Mouse (Mus musculus) cerebellum, adult 2 months (tissue): Measurements from ENCODE around the gene Tmem59.

Source experiments
- CTCF ChIP-seq: fragments of 200-500 bp; IDR thresholded peaks from 2 replicates; pipeline ENCODE4 v1.5.1; 2011; ENCODE audit warnings: low read depth, mild to moderate bottlenecking, control low read depth, low read length, moderate library complexity, borderline replicate concordance; ENCODE audit not compliant: insufficient read depth
- POLR2A ChIP-seq: fragments of 200-500 bp; IDR thresholded peaks from 2 replicates; pipeline ENCODE4 v1.6.1; 2011; ENCODE audit warnings: low read length, control low read depth, borderline replicate concordance; ENCODE audit not compliant: insufficient read depth

DNA sequence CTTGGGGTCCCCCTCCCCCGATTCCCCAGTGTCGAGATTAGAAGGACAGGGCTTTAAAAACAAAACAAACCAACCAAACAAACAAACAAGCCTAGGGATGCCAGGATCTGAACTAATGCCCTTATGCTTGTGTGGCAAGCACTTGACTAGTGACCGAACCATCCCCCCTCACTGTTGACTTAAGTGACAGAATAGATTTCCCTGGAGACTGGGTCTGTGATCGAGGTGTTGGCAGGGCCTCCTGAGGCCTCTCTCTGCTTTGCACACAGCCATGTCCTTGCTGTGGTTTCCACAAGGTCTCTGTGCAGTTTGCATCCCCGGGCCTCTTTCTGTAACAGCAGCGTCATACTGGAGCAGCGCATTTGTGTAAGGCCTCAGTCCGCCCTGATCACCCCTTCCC is 48.8 kb upstream of the Tmem59 start:
- TF ChIP-seq POLR2A, result no peak
- TF ChIP-seq CTCF, result no peak
